Mouse (Mus musculus) forebrain, embryonic 12.5 days (tissue): Measurements from ENCODE around the gene Dlgap4. TPM values are rescaled to one million over a fixed set of nuclear protein-coding genes. Genes with fewer than 3 reads are reported as not detected.

Experiments
- ATAC-seq: fragments of 200-750 bp; cut with Nextera tagmentation; 2 replicates; pipeline ENCODE4 v1.8.0; 2017; ENCODE audit warnings: moderate TSS enrichment; ENCODE audit not compliant: low FRiP score
- H3K27ac ChIP-seq: fragments of 300-500 bp; sonication (generic); 2 replicates; pipeline ENCODE4 v1.5.1; 2016; ENCODE audit warnings: mild to moderate bottlenecking
- H3K27me3 ChIP-seq: fragments of 300-500 bp; sonication (generic); 2 replicates; pipeline ENCODE4 v1.6.1; 2016; ENCODE audit warnings: mild to moderate bottlenecking
- H3K36me3 ChIP-seq: fragments of 300-500 bp; sonication (generic); replicated peaks from 2 replicates; pipeline ENCODE4 v1.6.1; 2016; ENCODE audit warnings: mild to moderate bottlenecking
- H3K4me1 ChIP-seq: fragments of 300-500 bp; sonication (generic); 2 replicates; pipeline ENCODE4 v1.6.1; 2016
- H3K4me2 ChIP-seq: fragments of 300-500 bp; sonication (generic); 2 replicates; pipeline ENCODE4 v1.6.1; 2016; ENCODE audit warnings: mild to moderate bottlenecking, moderate library complexity
- H3K4me3 ChIP-seq: fragments of 300-500 bp; sonication (generic); replicated peaks from 2 replicates; pipeline ENCODE4 v1.5.1; 2016; ENCODE audit warnings: mild to moderate bottlenecking
- H3K9ac ChIP-seq: fragments of 300-500 bp; sonication (generic); 2 replicates; pipeline ENCODE4 v1.6.1; 2016; ENCODE audit warnings: mild to moderate bottlenecking
- H3K9me3 ChIP-seq: fragments of 300-500 bp; sonication (generic); 2 replicates; pipeline ENCODE4 v1.6.1; 2016
- WGBS: fragments of 180-500 bp; shearing (Covaris S2); methylation state at CpG from one replicate; pipeline ENCODE4 v1.1.7; 2016; 5-methylcytosine and 5-hydroxymethylcytosine counted together
- polyA plus RNA-seq: library from polyadenylated mRNA; unstranded; fragments of >200 nt; fragmentation: Nextera tagmentation; extraction: Ambion mirVana; gene quantifications from 2 replicates; pipeline ENCODE4 v1.2.1, GENCODE M21; 2016

Dlgap4 gene
- polyA plus RNA-seq, 1 experiment from 2014 or later, result 195 TPM

GRCm38 (mm10) chr2:156732109-156732508, 118.6 kb downstream of the Dlgap4 start:
- no peak for ATAC-seq
- H3K36me3 ChIP-seq, result no peaks in the 10 kb centered on the region
- no peak overlapping the region for H3K4me3 ChIP-seq
- H3K27ac ChIP-seq, result no peak overlapping the region
- peaks cover 58% of the 10 kb centered on the region for H3K4me1 ChIP-seq
- no peak overlapping the region for H3K4me2 ChIP-seq
- no peaks in the 10 kb centered on the region for H3K27me3 ChIP-seq
- H3K9ac ChIP-seq, result no peak overlapping the region
- WGBS, result 81% methylated on average over 6 of the region's 6 CpGs
- no peaks in the 10 kb centered on the region for H3K9me3 ChIP-seq

GRCm38 (mm10) chr2:156735761-156736335, 122.3 kb downstream of the Dlgap4 start:
- no peaks in the 10 kb centered on the region for H3K27me3 ChIP-seq
- H3K9me3 ChIP-seq, result no peaks in the 10 kb centered on the region
- 90% methylated on average over 3 of the region's 3 CpGs for WGBS
- no peak overlapping the region for H3K4me2 ChIP-seq
- H3K4me1 ChIP-seq, result peaks cover 46% of the 10 kb centered on the region
- no peak overlapping the region for H3K9ac ChIP-seq
- no peak overlapping the region for H3K4me3 ChIP-seq
- ATAC-seq, result no peak
- H3K36me3 ChIP-seq, result peaks cover 4% of the 10 kb centered on the region; the same call in 1 of the 2 replicates
- no peak overlapping the region for H3K27ac ChIP-seq

- WGBS, result 66% methylated on average over 7 of the region's 7 CpGs
- Histone ChIP-seq H3K4me2 (no peak overlapping the region), H3K9ac (no peak overlapping the region), H3K27me3 (no peaks in the 10 kb centered on the region), H3K9me3 (no peaks in the 10 kb centered on the region), H3K27ac (no peak overlapping the region), H3K36me3 (peaks cover 7% of the 10 kb centered on the region; the same call in 1 of the 2 replicates), H3K4me3 (no peak overlapping the region), H3K4me1 (peaks cover 52% of the 10 kb centered on the region)
- ATAC-seq, result no peak
Observed at GRCm38 (mm10) chr2:156736846-156737245, 123.3 kb downstream of the Dlgap4 start.

- H3K4me1 ChIP-seq, result peaks cover 54% of the 10 kb centered on the region
Observed at GRCm38 (mm10) chr2:156737976-156738375, 124.5 kb downstream of the Dlgap4 start.

GRCm38 (mm10) chr2:156741265-156741664, 127.8 kb downstream of the Dlgap4 start:
- no peak overlapping the region for H3K9ac ChIP-seq
- no peak overlapping the region for H3K27ac ChIP-seq
- peaks cover 45% of the 10 kb centered on the region for H3K4me1 ChIP-seq
- H3K4me2 ChIP-seq, result no peak overlapping the region
- ATAC-seq, result no peak
- H3K4me3 ChIP-seq, result no peak overlapping the region
- H3K9me3 ChIP-seq, result no peaks in the 10 kb centered on the region
- H3K27me3 ChIP-seq, result no peaks in the 10 kb centered on the region
- H3K36me3 ChIP-seq, result peaks cover 27% of the 10 kb centered on the region
- 85% methylated on average over 9 of the region's 9 CpGs for WGBS

More at GRCm38 (mm10) chr2:156737976-156738375, 124.5 kb downstream of the Dlgap4 start:
- Histone ChIP-seq H3K27ac (no peak overlapping the region), H3K27me3 (no peaks in the 10 kb centered on the region), H3K9me3 (no peaks in the 10 kb centered on the region), H3K4me2 (no peak overlapping the region), H3K36me3 (peaks cover 7% of the 10 kb centered on the region; the same call in 1 of the 2 replicates), H3K9ac (no peak overlapping the region), H3K4me3 (no peak overlapping the region)
- WGBS, result 84% methylated on average over 7 of the region's 7 CpGs
- no peak for ATAC-seq

- H3K27me3 ChIP-seq, result no peaks in the 10 kb centered on the region
- peaks cover 38% of the 10 kb centered on the region for H3K4me1 ChIP-seq
- H3K36me3 ChIP-seq, result peaks cover 34% of the 10 kb centered on the region
- H3K9me3 ChIP-seq, result no peaks in the 10 kb centered on the region
- H3K4me2 ChIP-seq, result no peak overlapping the region
- H3K4me3 ChIP-seq, result no peak overlapping the region
- no peak for ATAC-seq
- H3K9ac ChIP-seq, result no peak overlapping the region
- no peak overlapping the region for H3K27ac ChIP-seq
- 42% methylated on average over 4 of the region's 4 CpGs for WGBS
Observed at GRCm38 (mm10) chr2:156741998-156742397, 128.5 kb downstream of the Dlgap4 start.

- Histone ChIP-seq H3K4me2 (no peak overlapping the region), H3K4me1 (peaks cover 36% of the 10 kb centered on the region), H3K9me3 (no peaks in the 10 kb centered on the region), H3K36me3 (peaks cover 46% of the 10 kb centered on the region), H3K9ac (no peak overlapping the region), H3K27me3 (no peaks in the 10 kb centered on the region), H3K4me3 (no peak overlapping the region), H3K27ac (no peak overlapping the region)
- 73% methylated on average over 3 of the region's 3 CpGs for WGBS
- no peak for ATAC-seq
Observed at GRCm38 (mm10) chr2:156743248-156743647, 129.7 kb downstream of the Dlgap4 start.

GRCm38 (mm10) chr2:156744414-156744813, 130.9 kb downstream of the Dlgap4 start:
- Histone ChIP-seq H3K36me3 (peaks cover 55% of the 10 kb centered on the region), H3K9ac (no peak overlapping the region), H3K9me3 (no peaks in the 10 kb centered on the region), H3K27ac (no peak overlapping the region), H3K27me3 (no peaks in the 10 kb centered on the region), H3K4me2 (no peak overlapping the region), H3K4me1 (peaks cover 36% of the 10 kb centered on the region), H3K4me3 (no peak overlapping the region)
- WGBS, result 58% methylated on average over 5 of the region's 5 CpGs
- no peak for ATAC-seq

- Histone ChIP-seq H3K4me2 (no peak overlapping the region), H3K36me3 (peaks cover 77% of the 10 kb centered on the region)
Observed at GRCm38 (mm10) chr2:156747315-156747714, 133.8 kb downstream of the Dlgap4 start.

GRCm38 (mm10) chr2:156749687-156750086, 136.2 kb downstream of the Dlgap4 start:
- no peak for ATAC-seq
- Histone ChIP-seq H3K9me3 (no peaks in the 10 kb centered on the region), H3K4me1 (no peaks in the 10 kb centered on the region), H3K4me2 (no peak overlapping the region), H3K36me3 (peaks cover 92% of the 10 kb centered on the region), H3K27ac (no peak overlapping the region), H3K9ac (no peak overlapping the region), H3K27me3 (no peaks in the 10 kb centered on the region), H3K4me3 (no peak overlapping the region)
- 93% methylated on average over 8 of the region's 8 CpGs for WGBS

More at GRCm38 (mm10) chr2:156747315-156747714, 133.8 kb downstream of the Dlgap4 start:
- no peak for ATAC-seq
- 88% methylated on average over 3 of the region's 3 CpGs for WGBS
- H3K27ac ChIP-seq, result no peak overlapping the region
- no peak overlapping the region for H3K9ac ChIP-seq
- H3K9me3 ChIP-seq, result no peaks in the 10 kb centered on the region
- H3K4me3 ChIP-seq, result no peak overlapping the region
- H3K27me3 ChIP-seq, result no peaks in the 10 kb centered on the region
- peaks cover 15% of the 10 kb centered on the region for H3K4me1 ChIP-seq

- Histone ChIP-seq H3K27ac (no peak overlapping the region), H3K27me3 (no peaks in the 10 kb centered on the region), H3K9me3 (peaks cover 16% of the 10 kb centered on the region), H3K36me3 (peaks cover 90% of the 10 kb centered on the region), H3K4me2 (no peak overlapping the region), H3K9ac (no peak overlapping the region), H3K4me3 (no peak overlapping the region), H3K4me1 (no peaks in the 10 kb centered on the region)
- WGBS, result 95% methylated on average over 9 of the region's 9 CpGs
- ATAC-seq, result no peak
Observed at GRCm38 (mm10) chr2:156756937-156757336, 143.4 kb downstream of the Dlgap4 start.

GRCm38 (mm10) chr2:156760843-156761505, 147.5 kb downstream of the Dlgap4 start:
- Histone ChIP-seq H3K4me3 (no peak overlapping the region), H3K4me1 (no peaks in the 10 kb centered on the region), H3K36me3 (peaks cover 82% of the 10 kb centered on the region), H3K9me3 (peaks cover 16% of the 10 kb centered on the region), H3K9ac (no peak overlapping the region), H3K4me2 (no peak overlapping the region), H3K27ac (no peak overlapping the region), H3K27me3 (no peaks in the 10 kb centered on the region)
- no peak for ATAC-seq
- WGBS, result 92% methylated on average over 5 of the region's 5 CpGs
